Mouse (Mus musculus): Measurements from ENCODE around the gene Casc1.

The Casc1 gene

GRCm38 (mm10) chr6:145202432-145203125, 8.2 kb downstream of the Casc1 start:
- no peak for DNase-seq (ENCODE audit: low spot score in 2 of 2)

- DNase-seq (ENCODE audit: low spot score in 2 of 2), result peak; percentile 32 to 41
Observed at GRCm38 (mm10) chr6:145197949-145198686, 12.7 kb downstream of the Casc1 start.

GRCm38 (mm10) chr6:145193446-145193845, 17.4 kb downstream of the Casc1 start:
- DNase-seq (ENCODE audit: low spot score in 2 of 2), result peak in 1 of 2 experiments; percentile 27

- no peak for DNase-seq (ENCODE audit: low spot score in 2 of 2)
Observed at GRCm38 (mm10) chr6:145193038-145193437, 17.8 kb downstream of the Casc1 start.

GRCm38 (mm10) chr6:145187093-145188088, 23.4 kb downstream of the Casc1 start:
- DNase-seq (ENCODE audit: low spot score in 2 of 2), result peak; percentile 51 to 77

GRCm38 (mm10) chr6:145186096-145186495, 24.7 kb downstream of the Casc1 start:
- no peak for DNase-seq (ENCODE audit: low spot score in 2 of 2)

GRCm38 (mm10) chr6:145182044-145182443, 28.8 kb downstream of the Casc1 start:
- DNase-seq (ENCODE audit: low spot score in 2 of 2), result no peak

- DNase-seq (ENCODE audit: low spot score in 2 of 2), result peak; percentile 38 to 51
Observed at GRCm38 (mm10) chr6:145179665-145180064, 31.1 kb downstream of the Casc1 start.

GRCm38 (mm10) chr6:145176474-145176873, 34.3 kb downstream of the Casc1 start:
- no peak for DNase-seq (ENCODE audit: low spot score in 2 of 2)

GRCm38 (mm10) chr6:145175571-145175981, 35.2 kb downstream of the Casc1 start:
- no peak for DNase-seq (ENCODE audit: low spot score in 2 of 2)

GRCm38 (mm10) chr6:145173781-145174191, 37.0 kb downstream of the Casc1 start:
- no peak for DNase-seq (ENCODE audit: low spot score in 2 of 2)

- no peak for DNase-seq (ENCODE audit: low spot score in 2 of 2)
Observed at GRCm38 (mm10) chr6:145171892-145172606, 38.8 kb downstream of the Casc1 start.

- DNase-seq (ENCODE audit: low spot score in 2 of 2), result no peak
Observed at GRCm38 (mm10) chr6:145160581-145160980, 50.2 kb downstream of the Casc1 start.

GRCm38 (mm10) chr6:145158619-145159018, 52.2 kb downstream of the Casc1 start:
- DNase-seq (ENCODE audit: low spot score in 2 of 2), result no peak

- DNase-seq (ENCODE audit: low spot score in 2 of 2), result peak; percentile 8 to 15
Observed at GRCm38 (mm10) chr6:145149054-145149453, 61.8 kb downstream of the Casc1 start.

GRCm38 (mm10) chr6:145147716-145148115, 63.1 kb downstream of the Casc1 start:
- DNase-seq (ENCODE audit: low spot score in 2 of 2), result no peak

- DNase-seq (ENCODE audit: low spot score in 2 of 2), result no peak
Observed at GRCm38 (mm10) chr6:145145173-145145572, 65.6 kb downstream of the Casc1 start.

- DNase-seq (ENCODE audit: low spot score in 2 of 2), result no peak
Observed at GRCm38 (mm10) chr6:145141827-145142226, 69.0 kb downstream of the Casc1 start.

- no peak for DNase-seq (ENCODE audit: low spot score in 2 of 2)
Observed at GRCm38 (mm10) chr6:145140706-145141105, 70.1 kb downstream of the Casc1 start.

GRCm38 (mm10) chr6:145139776-145140475, 70.9 kb downstream of the Casc1 start:
- DNase-seq (ENCODE audit: low spot score in 2 of 2), result no peak

- no peak for DNase-seq (ENCODE audit: low spot score in 2 of 2)
Observed at GRCm38 (mm10) chr6:145139236-145139635, 71.6 kb downstream of the Casc1 start.

Data from right cerebral cortex, adult 2 months (tissue).